Mouse (Mus musculus): ENCODE measurements around the gene Gm5796. TPM values are rescaled to one million over a fixed set of nuclear protein-coding genes. Genes with fewer than 3 reads are reported as not detected.

Gene Gm5796
- polyA plus RNA-seq (2015; fragmentation: Nextera tagmentation; extraction: Ambion mirVana): 0.10 and 0.22 TPM in 2 replicates

DNA sequence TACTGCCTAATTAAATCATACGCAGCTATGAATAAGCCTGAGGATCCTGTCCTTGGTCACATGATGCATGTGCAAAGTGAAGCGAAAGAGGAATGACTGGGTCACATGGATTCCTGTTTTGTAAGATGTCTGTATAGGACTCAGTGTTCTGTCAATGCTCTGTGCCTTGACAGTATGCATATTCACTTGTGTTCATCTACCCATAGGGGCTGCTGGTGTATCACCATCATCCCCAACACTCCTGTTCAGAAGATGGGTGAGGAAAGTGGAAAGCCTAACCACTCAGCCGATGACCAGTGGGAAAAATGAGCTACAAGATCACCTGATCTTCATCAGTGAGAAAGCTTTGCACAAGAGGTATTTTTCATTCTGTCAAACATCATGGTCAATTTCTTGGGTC, at the start of gene Gm5796:
Gm5796 (plus strand) TSS at position 301 of the 400 bp plus-strand sequence.

GRCm38 (mm10) chr14:3998094-3998493, 25.6 kb upstream of the Gm5796 start, which contains the start of gene Gm3099:
Gm3099 (plus strand) TSS chr14:3998394.

GRCm38 (mm10) chr14:4083820-4084219, 60.1 kb downstream of the Gm5796 start, which contains the start of gene Gm3115:
Gm3115 (plus strand) TSS chr14:4084120.

Other genes starting within 250 kb of the Gm5796 start
- not detected in 2 replicates for gene Gm3002, start 213.9 kb upstream of the Gm5796 start, polyA plus RNA-seq (2015; fragmentation: Nextera tagmentation; extraction: Ambion mirVana)
- gene Gm3033, start 177.7 kb upstream of the Gm5796 start, polyA plus RNA-seq (2015; fragmentation: Nextera tagmentation; extraction: Ambion mirVana): not detected in 2 replicates
- gene Gm2916, start 139.8 kb upstream of the Gm5796 start, polyA plus RNA-seq (2015; fragmentation: Nextera tagmentation; extraction: Ambion mirVana): not detected in 2 replicates
- 0.18 TPM in 1 of 2 replicates, not detected in the other for gene Gm3029, start 92.2 kb upstream of the Gm5796 start, polyA plus RNA-seq (2015; fragmentation: Nextera tagmentation; extraction: Ambion mirVana)
- gene Gm3095, start 60.4 kb upstream of the Gm5796 start, polyA plus RNA-seq (2015; fragmentation: Nextera tagmentation; extraction: Ambion mirVana): not detected in 2 replicates
- gene Gm3099, start 25.5 kb upstream of the Gm5796 start, polyA plus RNA-seq (2015; fragmentation: Nextera tagmentation; extraction: Ambion mirVana): not detected in 2 replicates
- not detected in 2 replicates for gene Gm3115, start 60.2 kb downstream of the Gm5796 start, polyA plus RNA-seq (2015; fragmentation: Nextera tagmentation; extraction: Ambion mirVana)
- 0.21 TPM in 1 of 2 replicates, not detected in the other for gene Gm8108, start 86.6 kb downstream of the Gm5796 start, polyA plus RNA-seq (2015; fragmentation: Nextera tagmentation; extraction: Ambion mirVana)
- gene Gm3127, start 141.1 kb downstream of the Gm5796 start, polyA plus RNA-seq (2015; fragmentation: Nextera tagmentation; extraction: Ambion mirVana): not detected in 2 replicates
- gene Gm2974, start 158.6 kb downstream of the Gm5796 start, polyA plus RNA-seq (2015; fragmentation: Nextera tagmentation; extraction: Ambion mirVana): 0.12 and 0.17 TPM in 2 replicates
- gene Gm3138, start 225.7 kb downstream of the Gm5796 start, polyA plus RNA-seq (2015; fragmentation: Nextera tagmentation; extraction: Ambion mirVana): not detected in 2 replicates